Mouse (Mus musculus): ENCODE results near the gene Aurkb. TPM values are rescaled to one million over a fixed set of nuclear protein-coding genes. Genes with fewer than 3 reads are reported as not detected.
"Not testable (repeated sequence)": the region's sequence is repeated elsewhere in the genome, so short reads cannot be mapped to it uniquely, and the experiment has no call there.

Gene Aurkb
- under 1 TPM; 0.54 to 0.79 TPM for total RNA-seq (2021)
- long read RNA-seq, experiment 1: 0 reads
- long read RNA-seq, experiment 2, partial matches to known transcripts: 0 of 1 reads
- long read RNA-seq, experiment 2, other reads (novel, unspliced or antisense): 1 of 1 reads

GRCm38 (mm10) chr11:69045531-69046394 is at the start of gene Aurkb:
Gene Aurkb, plus strand, starts transcription at chr11:69045647.
- Histone ChIP-seq H3K27ac (no peak within 1 kb of the TSS), H3K4me3 (peak within 1 kb of the TSS; percentile 63)
- TF ChIP-seq CTCF (conservative IDR thresholded peaks at IDR 0.05): peak; percentile 52
- peak in 1 of 2 experiments; percentile 70 for DNase-seq (ENCODE audit: low spot score in 2 of 2)

- no peak for TF ChIP-seq CTCF (conservative IDR thresholded peaks at IDR 0.05)
- no peak for DNase-seq (ENCODE audit: low spot score in 2 of 2)
- Histone ChIP-seq H3K4me3 (no peak overlapping the region), H3K27ac (no peak overlapping the region)
Measured at GRCm38 (mm10) chr11:68997080-68997479, 48.4 kb upstream of the Aurkb start.

DNA sequence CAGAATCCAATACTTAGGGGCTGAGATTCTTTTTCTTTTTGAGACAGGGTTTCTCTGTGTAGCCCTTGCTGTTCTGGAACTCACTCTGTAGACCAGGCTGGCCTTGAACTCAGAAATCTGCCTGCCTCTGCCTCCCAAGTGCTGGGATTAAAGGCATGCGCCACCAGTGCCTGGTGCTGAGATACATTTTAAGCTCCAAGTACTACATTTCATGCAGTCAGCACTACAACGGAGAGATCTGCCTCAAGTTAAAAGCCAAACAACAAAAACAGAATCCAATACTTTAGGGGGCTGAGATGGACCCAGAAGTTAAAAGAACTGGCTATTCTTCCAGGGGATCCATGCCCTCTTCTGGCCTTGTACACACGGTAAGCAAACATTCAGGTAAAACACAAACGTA is 42.7 kb upstream of the Aurkb start:
- H3K27ac ChIP-seq; DNase-seq (ENCODE audit: low spot score in 2 of 2); H3K4me3 ChIP-seq: not testable (repeated sequence)

DNA sequence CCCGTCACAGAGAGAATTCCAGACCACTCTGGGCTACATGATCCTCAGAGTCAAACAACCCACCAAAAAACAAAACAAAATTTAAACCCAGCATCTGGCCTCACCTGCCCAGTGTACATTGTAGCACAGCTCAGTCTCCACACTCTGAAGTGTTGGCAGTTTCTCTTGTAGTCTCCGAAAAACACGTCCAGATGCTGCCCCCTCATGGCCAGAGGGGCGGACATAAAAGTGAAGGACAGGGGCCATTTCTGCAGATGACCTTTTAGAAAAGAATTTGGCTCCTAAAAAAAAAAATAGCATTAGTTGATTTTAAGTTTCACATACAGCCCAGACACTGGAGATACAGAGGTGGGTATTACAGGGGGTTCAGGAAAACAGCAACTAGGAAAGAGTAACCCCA is 41.9 kb upstream of the Aurkb start:
- DNase-seq (ENCODE audit: low spot score in 2 of 2): no peak
- peak; percentile 55 for TF ChIP-seq CTCF (conservative IDR thresholded peaks at IDR 0.05)
- no peak overlapping the region for H3K27ac ChIP-seq
- H3K4me3 ChIP-seq: no peak overlapping the region

- Histone ChIP-seq H3K4me3 (no peak overlapping the region), H3K27ac (no peak overlapping the region)
- TF ChIP-seq CTCF (conservative IDR thresholded peaks at IDR 0.05): no peak
- DNase-seq (ENCODE audit: low spot score in 2 of 2): no peak
Measured at GRCm38 (mm10) chr11:69005193-69005592, 40.3 kb upstream of the Aurkb start.

GRCm38 (mm10) chr11:69006575-69006974 is 38.9 kb upstream of the Aurkb start:
- not testable (repeated sequence) for DNase-seq (ENCODE audit: low spot score in 2 of 2); H3K4me3 ChIP-seq; H3K27ac ChIP-seq

GRCm38 (mm10) chr11:69008182-69009121 is 37.0 kb upstream of the Aurkb start, which contains the start of gene Pfas:
Gene Pfas, minus strand, starts transcription at chr11:69008460.
- TF ChIP-seq CTCF (conservative IDR thresholded peaks at IDR 0.05): peak; percentile 40
- Histone ChIP-seq H3K27ac (peak within 1 kb of the TSS; percentile 59), H3K4me3 (peak within 1 kb of the TSS; percentile 62)
- DNase-seq (ENCODE audit: low spot score in 2 of 2): peak; percentile 89 to 94

DNA sequence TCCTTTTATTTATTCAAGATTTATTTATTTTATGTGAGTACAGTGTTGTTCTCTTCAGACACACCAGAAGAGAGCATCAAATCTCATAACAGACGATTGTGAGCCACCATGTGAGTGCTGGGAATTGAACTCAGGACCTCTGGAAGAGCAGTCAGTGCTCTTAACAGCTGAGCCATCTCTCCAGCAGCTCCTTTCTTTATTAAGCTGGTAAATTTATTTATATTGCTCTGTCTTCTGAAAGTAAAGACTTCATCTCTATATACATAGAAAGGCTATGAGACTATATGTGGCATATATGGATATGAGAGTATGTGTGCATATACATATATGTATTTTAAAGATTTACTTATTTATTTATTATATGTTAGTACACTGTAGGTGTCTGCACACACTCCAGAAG is 35.9 kb upstream of the Aurkb start:
- H3K27ac ChIP-seq: no peak overlapping the region
- TF ChIP-seq CTCF (conservative IDR thresholded peaks at IDR 0.05): no peak
- no peak overlapping the region for H3K4me3 ChIP-seq
- DNase-seq (ENCODE audit: low spot score in 2 of 2): no peak

GRCm38 (mm10) chr11:69010400-69011323 is 34.8 kb upstream of the Aurkb start:
- no peak overlapping the region for H3K27ac ChIP-seq
- no peak overlapping the region for H3K4me3 ChIP-seq
- TF ChIP-seq CTCF (conservative IDR thresholded peaks at IDR 0.05): no peak
- DNase-seq (ENCODE audit: low spot score in 2 of 2): no peak

GRCm38 (mm10) chr11:69011445-69011844 is 34.0 kb upstream of the Aurkb start:
- TF ChIP-seq CTCF (conservative IDR thresholded peaks at IDR 0.05): peak; percentile 44
- peak overlapping the region; percentile 97; the same call in 1 of the 2 replicates for H3K27ac ChIP-seq
- peak overlapping the region; percentile 62; the same call in 1 of the 2 replicates for H3K4me3 ChIP-seq
- DNase-seq (ENCODE audit: low spot score in 2 of 2): not testable (repeated sequence)

DNA sequence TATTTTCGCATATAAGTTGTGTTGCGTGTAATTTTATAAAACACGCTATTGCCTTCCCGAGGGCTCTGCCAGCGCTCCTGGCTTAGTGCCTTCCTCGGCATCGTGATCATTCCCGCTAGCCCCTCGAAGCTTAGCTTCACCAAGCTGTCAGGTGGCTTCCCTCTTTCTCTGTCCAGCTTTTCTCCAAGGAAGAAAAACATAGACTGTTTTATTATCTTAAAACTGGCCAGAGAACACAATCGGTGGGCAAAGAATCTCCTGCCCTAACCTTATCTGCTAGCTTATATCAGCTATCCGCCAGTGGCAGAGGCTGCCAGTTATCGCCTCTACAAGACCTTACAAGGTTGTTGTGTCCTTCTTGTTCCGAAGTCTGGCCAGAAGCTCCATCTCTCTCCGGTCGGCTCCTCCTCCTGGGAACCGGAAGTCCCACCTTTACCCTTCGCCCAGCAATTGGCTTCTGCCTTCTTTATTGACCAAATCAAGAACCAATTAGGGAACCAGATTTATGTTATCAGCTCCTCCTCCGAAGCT is 33.3 kb upstream of the Aurkb start:
- Histone ChIP-seq H3K27ac (peak overlapping the region; percentile 97), H3K4me3 (peak overlapping the region; percentile 62)
- TF ChIP-seq CTCF (conservative IDR thresholded peaks at IDR 0.05): no peak
- DNase-seq (ENCODE audit: low spot score in 2 of 2): peak; percentile 88 to 91
